In genomic region chr1:155281003-155281793, GRCm38 (mm10) we compare ENCODE assay signal across 9 mouse cellular contexts. TPM values are rescaled to one million over a fixed set of nuclear protein-coding genes. Genes with fewer than 3 reads are reported as not detected.
DNase-seq lines count a peak whose midpoint lies in the region; ATAC-seq and TF ChIP-seq lines count a peak whose summit lies in the region.
"Had no signal": no experiment of that assay in that cellular context is flagged by ENCODE, and none has a peak within 500 bp of the region (broad histone marks: within the 10 kb centered on the region; RNA-seq: fewer than 3 reads in every experiment).

No protein-coding gene starts in this region.

- TF ChIP-seq EP300 in heart, adult 2 months (IDR thresholded peaks at IDR 0.05; ENCODE audit: insufficient read depth, low read depth, low read length): 0 out of 2 replicates have a peak, but pooled peaks have one; percentile 27

- ATAC-seq in embryonic facial prominence, embryonic 12.5 days (ENCODE audit: insufficient number of reproducible peaks, insufficient read depth, low FRiP score, low TSS enrichment): peak; percentile 43
- ATAC-seq in limb, embryonic 11.5 days (ENCODE audit: insufficient number of reproducible peaks, low FRiP score, low TSS enrichment, low read depth): peak; percentile 86
- ATAC-seq in midbrain, embryonic 14.5 days (ENCODE audit: low FRiP score, low TSS enrichment): peak; percentile 81; the same call in 1 of the 2 replicates

- no peak overlapping the region for H3K4me2 ChIP-seq in embryonic facial prominence, embryonic 12.5 days (replicated peaks)
- no peak overlapping the region for H3K4me2 ChIP-seq in limb, embryonic 11.5 days (ENCODE audit: low read depth, severe bottlenecking)
- no peak overlapping the region for H3K4me2 ChIP-seq in midbrain, embryonic 14.5 days (ENCODE audit: low read length)
- H3K4me2 ChIP-seq: heart, embryonic 13.5 days had no signal

- H3K4me1 ChIP-seq in embryonic facial prominence, embryonic 12.5 days: peaks cover 10% of the 10 kb centered on the region; the same call in 1 of the 2 replicates
- H3K4me1 ChIP-seq in heart, adult 2 months (ENCODE audit: control insufficient read depth, insufficient read depth, low read length): no peaks in the 10 kb centered on the region
- peaks cover 5% of the 10 kb centered on the region for H3K4me1 ChIP-seq in limb, embryonic 11.5 days (ENCODE audit: control insufficient read depth, insufficient read depth, low read length)
- H3K4me1 ChIP-seq in midbrain, embryonic 14.5 days (ENCODE audit: control insufficient read depth, insufficient read depth, low read length): no peaks in the 10 kb centered on the region

- H3K79me2 ChIP-seq in heart, adult 2 months (replicated peaks; ENCODE audit: control insufficient read depth, insufficient read depth, low read length): no peaks in the 10 kb centered on the region

- no peak overlapping the region for H3K9ac ChIP-seq in embryonic facial prominence, embryonic 12.5 days
- no peak overlapping the region for H3K9ac ChIP-seq in heart, adult 2 months (ENCODE audit: low read depth, low read length)
- no peak overlapping the region for H3K9ac ChIP-seq in limb, embryonic 11.5 days (ENCODE audit: low read length)
- no peak overlapping the region for H3K9ac ChIP-seq in midbrain, embryonic 14.5 days (replicated peaks; ENCODE audit: low read length)
- H3K9ac ChIP-seq: heart, embryonic 13.5 days had no signal

- peak; percentile 94 for TF ChIP-seq CTCF in heart, adult 2 months (IDR thresholded peaks at IDR 0.05)

- no peak overlapping the region for H3K4me3 ChIP-seq in embryonic facial prominence, embryonic 12.5 days
- H3K4me3 ChIP-seq in heart, adult 2 months: no peak overlapping the region
- no peak overlapping the region for H3K4me3 ChIP-seq in limb, embryonic 11.5 days (ENCODE audit: low read depth, low read length)
- H3K4me3 ChIP-seq in midbrain, embryonic 14.5 days (replicated peaks; ENCODE audit: low read depth, low read length): no peak overlapping the region
- H3K4me3 ChIP-seq: heart, embryonic 13.5 days had no signal

- H3K27me3 ChIP-seq in embryonic facial prominence, embryonic 12.5 days: no peaks in the 10 kb centered on the region
- no peaks in the 10 kb centered on the region for H3K27me3 ChIP-seq in heart, adult 2 months (ENCODE audit: control insufficient read depth, insufficient read depth, low read length)
- H3K27me3 ChIP-seq in limb, embryonic 11.5 days (ENCODE audit: control insufficient read depth, insufficient read depth, low read length): no peaks in the 10 kb centered on the region
- H3K27me3 ChIP-seq in midbrain, embryonic 14.5 days (ENCODE audit: control insufficient read depth, insufficient read depth, low read length): no peaks in the 10 kb centered on the region
- H3K27me3 ChIP-seq: heart, embryonic 13.5 days had no signal

- TF ChIP-seq POLR2A in heart, adult 2 months (IDR thresholded peaks at IDR 0.05; ENCODE audit: insufficient read depth, low read depth, low read length): no peak

- H3K9me3 ChIP-seq in embryonic facial prominence, embryonic 12.5 days: no peaks in the 10 kb centered on the region
- H3K9me3 ChIP-seq in limb, embryonic 11.5 days (ENCODE audit: control insufficient read depth, low read length): no peaks in the 10 kb centered on the region
- no peaks in the 10 kb centered on the region for H3K9me3 ChIP-seq in midbrain, embryonic 14.5 days (ENCODE audit: control insufficient read depth, low read length)
- H3K9me3 ChIP-seq: heart, embryonic 13.5 days had no signal

- H3K36me3 ChIP-seq in embryonic facial prominence, embryonic 12.5 days: peaks cover 3% of the 10 kb centered on the region; the same call in 1 of the 2 replicates
- H3K36me3 ChIP-seq in heart, adult 2 months (ENCODE audit: control insufficient read depth, insufficient read depth, low read length): no peaks in the 10 kb centered on the region
- no peaks in the 10 kb centered on the region for H3K36me3 ChIP-seq in limb, embryonic 11.5 days (ENCODE audit: control insufficient read depth, insufficient read depth, low read length)
- peaks cover 56% of the 10 kb centered on the region for H3K36me3 ChIP-seq in midbrain, embryonic 14.5 days (ENCODE audit: control insufficient read depth, insufficient read depth, low read length)

- peak; percentile 63 for DNase-seq in CD4-positive helper T cell, adult 2 months (ENCODE audit: low read depth, low spot score)
- peak; percentile 67 to 78 for DNase-seq in adrenal gland, postnatal 36 days
- DNase-seq in heart, adult 2 months: peak; percentile 57 to 60
- DNase-seq in kidney, adult 8-10 months: peak; percentile 77 to 78
- DNase-seq in limb, embryonic 11.5 days (ENCODE audit: low spot score): peak; percentile 76
- peak; percentile 94 for DNase-seq in midbrain, embryonic 14.5 days
- peak; percentile 43 to 44 for DNase-seq in spleen, postnatal 36 days (ENCODE audit: low spot score in 2 of 2)

- 50% methylated on average over 18 of the region's 18 CpGs for WGBS in embryonic facial prominence, embryonic 12.5 days
- WGBS in heart, adult 2 months: 65% methylated on average over 18 of the region's 18 CpGs
- 51% methylated on average over 18 of the region's 18 CpGs for WGBS in limb, embryonic 11.5 days
- WGBS in midbrain, embryonic 14.5 days: 61% methylated on average over 18 of the region's 18 CpGs

- H3K27ac ChIP-seq in embryonic facial prominence, embryonic 12.5 days: no peak overlapping the region
- no peak overlapping the region for H3K27ac ChIP-seq in heart, adult 2 months
- no peak overlapping the region for H3K27ac ChIP-seq in limb, embryonic 11.5 days (replicated peaks; ENCODE audit: low read depth, low read length)
- H3K27ac ChIP-seq in midbrain, embryonic 14.5 days (replicated peaks; ENCODE audit: low read depth, low read length): no peak overlapping the region
- H3K27ac ChIP-seq: heart, embryonic 13.5 days had no signal

- intact Hi-C loops in heart, adult 2 months (cut with DNase I): loop anchor here (1.0 to 5.0 kb wide), 2 partner anchors 34 to 57 kb away; no protein-coding TSS in a partner anchor

RNA-seq across cellular contexts. Expression of gene BC034090, which starts 37.0 kb away (rescaled TPM):
- total RNA-seq in adrenal gland, postnatal 36 days (2021): 10 to 100 TPM; 23.8 to 39.7 TPM
- polyA plus RNA-seq in embryonic facial prominence, embryonic 12.5 days (2016; fragmentation: Nextera tagmentation; extraction: Ambion mirVana): 6.8 and 6.9 TPM in 2 replicates
- 10 to 100 TPM; 37.2 to 37.5 TPM for total RNA-seq in heart, adult 2 months (2021)
- polyA plus RNA-seq in heart, adult 2 months (2012; rRNA removed): 31.8 and 44.8 TPM in 2 replicates
- 2.8 and 3.8 TPM in 2 replicates for polyA plus RNA-seq in limb, embryonic 11.5 days (2014; fragmentation: Nextera tagmentation; extraction: Ambion mirVana)
- polyA plus RNA-seq in midbrain, embryonic 14.5 days (2014; fragmentation: Nextera tagmentation; extraction: Ambion mirVana): 3.4 and 3.5 TPM in 2 replicates

Comparison
In these comparisons a context has a peak if more than half of its experiments do, and no peak if none do; other contexts are left out.
1. DNase-seq: peak in every context shown above with its lines; median percentile 94 in midbrain, embryonic 14.5 days; 78 in kidney, adult 8-10 months; 76 in limb, embryonic 11.5 days; 72 in adrenal gland, postnatal 36 days; 63 in CD4-positive helper T cell, adult 2 months; 58 in heart, adult 2 months; 44 in spleen, postnatal 36 days.